Mouse (Mus musculus): ENCODE measurements around the gene Cabp1. TPM values are rescaled to one million over a fixed set of nuclear protein-coding genes. Genes with fewer than 3 reads are reported as not detected.
A peak's percentile ranks its signal among the peaks of the same experiment; 100 is the strongest.

Gene Cabp1
- polyA plus RNA-seq, 1 experiment from 2014 or later, result 0.34 TPM

DNA sequence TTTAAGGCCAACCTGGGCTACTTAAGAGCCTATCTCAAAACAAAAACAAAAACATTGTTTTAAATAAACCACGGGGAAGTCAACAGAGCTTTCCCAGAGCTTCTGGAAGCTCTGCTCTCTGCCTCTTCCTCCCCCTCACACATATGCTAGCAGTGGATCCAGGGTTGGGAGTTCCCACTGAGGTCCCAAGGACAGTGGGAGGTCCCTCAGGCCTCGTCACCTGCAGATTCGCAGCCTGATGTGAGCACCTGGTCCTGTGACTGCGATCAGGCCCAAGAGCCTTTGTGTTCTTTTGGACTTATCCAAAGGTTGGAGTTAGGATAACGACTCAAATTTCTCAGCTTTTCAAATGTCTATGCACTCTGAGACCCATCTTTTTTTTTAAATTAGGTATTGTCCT, 14.4 kb upstream of the Cabp1 start:
- Histone ChIP-seq H3K4me2 (no peak overlapping the region), H3K4me3 (no peak overlapping the region), H3K4me1 (replicated peaks) (peaks cover 24% of the 10 kb centered on the region), H3K27me3 (replicated peaks) (peaks cover 18% of the 10 kb centered on the region), H3K9me3 (replicated peaks) (no peaks in the 10 kb centered on the region), H3K27ac (ENCODE audit: poor library complexity, severe bottlenecking) (no peak overlapping the region), H3K36me3 (no peaks in the 10 kb centered on the region), H3K9ac (no peak overlapping the region)
- whole genome bisulfite sequencing, result 52% methylated on average over 5 of the region's 5 CpGs
- no peak for ATAC-seq (ENCODE audit: insufficient number of reproducible peaks, low FRiP score)

DNA sequence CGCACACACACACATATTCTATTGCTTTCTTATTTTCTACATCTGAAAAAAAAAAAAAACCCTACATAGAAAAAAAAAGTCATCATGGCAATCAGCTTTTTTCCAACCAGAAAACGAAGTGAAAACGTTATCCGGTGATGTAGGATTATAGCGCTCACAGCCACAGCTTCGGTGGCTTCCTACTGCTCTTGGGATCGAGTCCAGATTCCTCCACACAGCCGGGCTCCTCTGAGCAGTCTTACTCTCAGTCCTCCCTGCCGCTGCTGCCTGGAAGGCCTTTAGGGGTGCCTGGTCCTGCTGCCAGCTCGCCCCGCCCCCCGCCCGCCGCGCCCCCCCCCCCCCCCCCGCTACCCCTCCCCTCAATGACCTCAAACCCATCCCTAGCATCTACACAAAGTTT, 13.7 kb upstream of the Cabp1 start:
- H3K4me2 ChIP-seq, result no peak overlapping the region
- peaks cover 24% of the 10 kb centered on the region for H3K4me1 ChIP-seq (replicated peaks)
- ATAC-seq (ENCODE audit: insufficient number of reproducible peaks, low FRiP score), result no peak
- 12% methylated on average over 9 of the region's 16 CpGs for WGBS
- H3K9me3 ChIP-seq (replicated peaks), result no peaks in the 10 kb centered on the region
- no peak overlapping the region for H3K9ac ChIP-seq
- H3K27ac ChIP-seq (ENCODE audit: poor library complexity, severe bottlenecking), result no peak overlapping the region
- H3K4me3 ChIP-seq, result no peak overlapping the region
- H3K36me3 ChIP-seq, result no peaks in the 10 kb centered on the region
- H3K27me3 ChIP-seq (replicated peaks), result peaks cover 21% of the 10 kb centered on the region

DNA sequence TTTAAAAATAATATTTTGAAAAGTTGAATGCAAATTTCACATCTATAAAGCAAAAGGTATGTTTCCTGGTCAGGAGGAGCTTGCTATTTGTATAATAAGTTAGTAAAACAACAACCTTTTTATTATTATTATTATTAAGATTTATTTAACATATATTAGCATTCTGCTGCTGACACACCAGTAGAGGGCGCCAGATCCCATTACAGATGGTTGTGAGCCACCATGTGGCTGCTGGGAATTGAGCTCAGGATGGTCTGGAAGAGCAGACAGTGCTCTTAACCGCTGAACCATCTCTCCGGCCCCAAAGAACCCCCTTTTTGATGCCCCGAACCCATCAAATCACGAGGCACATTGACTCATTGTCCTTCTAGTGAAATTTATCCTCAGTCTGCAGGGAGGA, 13.1 kb upstream of the Cabp1 start:
- H3K27ac ChIP-seq (ENCODE audit: poor library complexity, severe bottlenecking), result no peak overlapping the region
- 54% methylated on average over 5 of the region's 5 CpGs for WGBS

DNA sequence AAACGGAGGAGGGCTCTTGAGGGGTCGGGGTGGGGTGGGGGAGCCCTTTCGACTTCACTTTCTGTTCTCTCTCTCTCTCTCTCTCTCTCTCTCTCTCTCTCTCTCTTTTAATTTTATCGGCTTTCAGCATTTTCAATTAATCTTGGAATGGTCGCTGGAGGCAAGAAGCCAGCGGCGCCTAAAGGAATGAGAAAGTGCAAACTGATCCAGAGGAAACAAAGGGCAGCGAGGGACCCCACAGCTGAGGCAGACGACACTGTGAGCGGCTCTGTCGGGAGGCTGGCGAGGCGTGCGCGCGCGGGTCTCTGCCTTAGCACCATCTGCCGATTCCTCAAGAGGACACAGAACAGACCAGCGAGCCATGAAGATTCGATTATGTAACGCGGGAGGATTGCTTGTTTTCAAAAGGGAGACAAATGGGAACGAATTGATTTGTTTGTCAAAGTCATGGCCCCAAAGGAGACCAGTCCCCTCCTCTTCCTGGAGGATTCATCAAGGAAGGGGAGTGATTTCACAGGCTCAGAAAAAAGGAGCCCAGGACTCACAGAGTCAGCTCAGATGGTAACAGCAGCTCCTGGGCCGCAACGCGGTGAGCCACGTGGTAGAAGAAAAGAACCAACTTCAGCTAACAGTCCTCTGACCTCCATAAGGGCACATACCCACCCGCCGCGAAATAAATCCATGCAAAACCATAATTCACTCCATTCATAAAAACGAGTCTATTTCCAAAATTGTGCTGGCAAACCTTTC, 10.6 kb upstream of the Cabp1 start:
- no peaks in the 10 kb centered on the region for H3K36me3 ChIP-seq
- no peak for ATAC-seq (ENCODE audit: insufficient number of reproducible peaks, low FRiP score)
- H3K9ac ChIP-seq, result peak overlapping the region; percentile 56
- 5% methylated on average over 31 of the region's 31 CpGs for WGBS
- peak overlapping the region; percentile 77 for H3K4me2 ChIP-seq
- H3K27ac ChIP-seq (ENCODE audit: poor library complexity, severe bottlenecking), result no peak overlapping the region
- H3K9me3 ChIP-seq (replicated peaks), result no peaks in the 10 kb centered on the region
- peak overlapping the region; percentile 45 for H3K4me3 ChIP-seq
- peaks cover 26% of the 10 kb centered on the region for H3K27me3 ChIP-seq (replicated peaks)
- H3K4me1 ChIP-seq (replicated peaks), result peaks cover 15% of the 10 kb centered on the region

More for the DNA sequence above, 13.1 kb upstream of the Cabp1 start:
- ATAC-seq (ENCODE audit: insufficient number of reproducible peaks, low FRiP score), result no peak
- H3K36me3 ChIP-seq, result no peaks in the 10 kb centered on the region
- H3K9ac ChIP-seq, result no peak overlapping the region
- no peak overlapping the region for H3K4me3 ChIP-seq
- H3K4me1 ChIP-seq (replicated peaks), result peaks cover 24% of the 10 kb centered on the region
- no peak overlapping the region for H3K4me2 ChIP-seq
- no peaks in the 10 kb centered on the region for H3K9me3 ChIP-seq (replicated peaks)
- H3K27me3 ChIP-seq (replicated peaks), result peaks cover 26% of the 10 kb centered on the region

DNA sequence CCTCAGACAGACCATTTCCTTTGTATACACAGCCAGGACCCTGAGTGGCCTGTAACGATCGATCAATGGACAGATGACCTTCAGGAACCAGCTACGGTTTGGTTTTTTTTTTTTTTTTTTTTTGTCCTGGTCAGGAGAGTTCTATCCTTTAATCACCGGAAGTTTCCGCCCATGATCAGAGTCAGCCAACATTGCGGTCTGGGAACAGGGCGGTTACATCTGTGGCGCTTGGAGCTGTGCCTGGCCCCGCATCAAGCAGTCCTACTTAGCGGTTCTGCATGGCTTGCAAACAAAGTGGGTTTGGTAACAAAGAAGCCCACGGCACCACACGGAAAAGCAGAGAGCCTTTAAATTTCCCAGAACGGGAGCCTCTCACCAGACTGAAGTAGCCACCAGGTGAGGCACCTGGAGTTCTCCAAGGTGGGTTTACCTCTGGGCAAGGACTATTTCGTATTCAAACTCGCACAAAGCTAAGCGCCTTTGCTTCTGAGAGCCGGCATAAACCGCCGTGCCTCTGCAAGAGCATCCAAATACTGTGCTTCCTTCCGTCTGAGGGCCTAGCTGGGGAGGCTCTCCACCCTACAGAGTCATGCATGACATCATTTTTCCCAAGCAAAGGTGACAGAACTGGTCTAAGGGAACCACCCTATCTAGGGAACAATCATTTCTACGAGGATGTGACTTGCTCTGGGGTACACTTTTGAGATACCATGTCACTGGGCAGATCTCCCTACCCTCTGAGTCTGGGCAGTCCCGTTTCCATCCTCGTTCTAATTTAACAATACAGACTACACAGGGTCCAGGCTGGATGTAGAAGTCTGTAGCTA, 9.8 kb upstream of the Cabp1 start:
- Histone ChIP-seq H3K27me3 (replicated peaks) (peaks cover 26% of the 10 kb centered on the region), H3K9me3 (replicated peaks) (no peaks in the 10 kb centered on the region), H3K36me3 (no peaks in the 10 kb centered on the region), H3K9ac (no peak overlapping the region; the same call in 1 of the 2 replicates), H3K27ac (ENCODE audit: poor library complexity, severe bottlenecking) (no peak overlapping the region), H3K4me2 (peak overlapping the region; percentile 77), H3K4me3 (peak overlapping the region; percentile 45), H3K4me1 (replicated peaks) (peaks cover 15% of the 10 kb centered on the region)
- no peak for ATAC-seq (ENCODE audit: insufficient number of reproducible peaks, low FRiP score)
- 17% methylated on average over 23 of the region's 23 CpGs for WGBS

DNA sequence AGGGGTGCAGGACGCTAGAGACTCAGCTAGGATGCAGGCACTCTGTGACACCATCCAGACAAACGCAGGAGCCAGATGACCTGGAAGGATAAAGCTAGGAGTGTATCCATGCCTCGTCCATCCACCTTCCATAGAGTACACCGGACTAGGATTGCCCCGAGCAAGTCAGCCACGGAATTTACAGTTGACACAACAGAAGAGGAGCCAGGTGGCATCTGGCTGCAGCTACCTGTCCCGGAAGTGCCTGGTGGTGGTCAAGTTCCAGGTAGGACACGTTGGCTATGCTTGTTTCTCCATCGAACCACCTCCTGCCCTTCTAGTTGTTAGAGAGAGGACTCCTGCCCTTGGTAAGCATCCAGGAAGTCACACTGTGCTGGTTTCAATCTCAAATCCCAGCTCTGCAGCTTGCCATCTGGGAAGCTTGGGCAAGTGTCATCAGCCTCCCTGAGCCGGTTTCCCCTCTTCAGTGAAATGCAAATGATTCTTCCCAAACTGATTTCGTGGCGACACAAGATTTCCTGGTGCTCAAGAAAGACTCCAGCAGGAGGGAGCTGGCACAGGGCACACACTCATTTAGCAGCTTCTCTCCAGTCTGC, 543 bp upstream of the Cabp1 start:
- H3K27ac ChIP-seq (ENCODE audit: poor library complexity, severe bottlenecking), result no peak overlapping the region
- ATAC-seq (ENCODE audit: insufficient number of reproducible peaks, low FRiP score), result no peak
- peak overlapping the region; percentile 99 for H3K4me2 ChIP-seq
- WGBS, result 5% methylated on average over 12 of the region's 12 CpGs
- no peaks in the 10 kb centered on the region for H3K36me3 ChIP-seq
- peaks cover 74% of the 10 kb centered on the region for H3K27me3 ChIP-seq (replicated peaks)
- H3K9me3 ChIP-seq (replicated peaks), result no peaks in the 10 kb centered on the region
- peak overlapping the region; percentile 57 for H3K4me3 ChIP-seq
- peaks cover 24% of the 10 kb centered on the region for H3K4me1 ChIP-seq (replicated peaks)
- H3K9ac ChIP-seq, result no peak overlapping the region

DNA sequence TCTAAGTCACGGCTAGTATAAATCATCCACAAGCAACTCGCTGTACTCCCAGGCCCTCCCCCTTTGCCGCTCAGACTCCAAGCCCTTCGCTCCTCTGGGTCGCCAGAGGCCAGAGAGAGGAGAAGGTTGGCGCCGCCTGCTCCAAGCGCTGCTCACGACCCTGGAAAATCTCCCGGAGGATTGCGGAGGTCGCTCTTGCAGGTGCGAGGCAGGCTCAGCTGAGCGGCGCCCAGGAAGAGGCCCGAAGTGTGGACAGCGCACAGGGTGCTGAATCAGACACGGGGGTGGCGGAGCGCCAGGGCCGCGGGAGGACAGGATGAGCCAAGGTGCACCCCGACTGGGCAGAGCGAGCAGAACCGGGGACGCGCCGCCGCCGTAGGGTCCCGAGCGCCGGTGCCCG, 955 bp downstream of the Cabp1 start:
- ATAC-seq (ENCODE audit: insufficient number of reproducible peaks, low FRiP score), result no peak
- Histone ChIP-seq H3K9me3 (replicated peaks) (no peaks in the 10 kb centered on the region), H3K27ac (ENCODE audit: poor library complexity, severe bottlenecking) (no peak overlapping the region), H3K4me2 (peak overlapping the region; percentile 99), H3K27me3 (replicated peaks) (peaks cover 81% of the 10 kb centered on the region), H3K4me3 (peak overlapping the region; percentile 57), H3K9ac (peak overlapping the region; percentile 60), H3K4me1 (replicated peaks) (peaks cover 24% of the 10 kb centered on the region), H3K36me3 (no peaks in the 10 kb centered on the region)
- 1% methylated on average over 34 of the region's 34 CpGs for WGBS

DNA sequence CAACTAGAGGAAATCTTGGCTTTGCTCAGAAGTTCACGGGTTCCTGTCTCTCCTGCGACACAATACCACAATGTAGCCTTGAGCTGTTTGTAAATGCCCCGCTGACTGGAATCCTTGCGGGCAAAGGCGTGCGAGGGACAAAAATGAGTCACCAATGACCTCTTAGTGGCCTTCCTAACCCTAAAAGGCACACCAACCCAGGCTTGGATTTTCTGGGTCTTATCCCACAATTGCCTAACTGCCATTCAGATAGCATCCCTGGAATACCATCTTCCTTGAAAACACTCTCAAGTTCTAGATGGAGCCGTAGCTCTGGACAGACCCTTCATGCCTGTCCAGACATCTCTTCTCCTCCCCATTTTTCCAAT, 1.4 kb downstream of the Cabp1 start:
- 16% methylated on average over 7 of the region's 7 CpGs for WGBS
- Histone ChIP-seq H3K27me3 (replicated peaks) (peaks cover 81% of the 10 kb centered on the region), H3K4me3 (peak overlapping the region; percentile 57), H3K4me2 (peak overlapping the region; percentile 99), H3K9me3 (replicated peaks) (no peaks in the 10 kb centered on the region), H3K36me3 (no peaks in the 10 kb centered on the region), H3K9ac (no peak overlapping the region), H3K27ac (ENCODE audit: poor library complexity, severe bottlenecking) (no peak overlapping the region), H3K4me1 (replicated peaks) (peaks cover 25% of the 10 kb centered on the region)
- no peak for ATAC-seq (ENCODE audit: insufficient number of reproducible peaks, low FRiP score)

DNA sequence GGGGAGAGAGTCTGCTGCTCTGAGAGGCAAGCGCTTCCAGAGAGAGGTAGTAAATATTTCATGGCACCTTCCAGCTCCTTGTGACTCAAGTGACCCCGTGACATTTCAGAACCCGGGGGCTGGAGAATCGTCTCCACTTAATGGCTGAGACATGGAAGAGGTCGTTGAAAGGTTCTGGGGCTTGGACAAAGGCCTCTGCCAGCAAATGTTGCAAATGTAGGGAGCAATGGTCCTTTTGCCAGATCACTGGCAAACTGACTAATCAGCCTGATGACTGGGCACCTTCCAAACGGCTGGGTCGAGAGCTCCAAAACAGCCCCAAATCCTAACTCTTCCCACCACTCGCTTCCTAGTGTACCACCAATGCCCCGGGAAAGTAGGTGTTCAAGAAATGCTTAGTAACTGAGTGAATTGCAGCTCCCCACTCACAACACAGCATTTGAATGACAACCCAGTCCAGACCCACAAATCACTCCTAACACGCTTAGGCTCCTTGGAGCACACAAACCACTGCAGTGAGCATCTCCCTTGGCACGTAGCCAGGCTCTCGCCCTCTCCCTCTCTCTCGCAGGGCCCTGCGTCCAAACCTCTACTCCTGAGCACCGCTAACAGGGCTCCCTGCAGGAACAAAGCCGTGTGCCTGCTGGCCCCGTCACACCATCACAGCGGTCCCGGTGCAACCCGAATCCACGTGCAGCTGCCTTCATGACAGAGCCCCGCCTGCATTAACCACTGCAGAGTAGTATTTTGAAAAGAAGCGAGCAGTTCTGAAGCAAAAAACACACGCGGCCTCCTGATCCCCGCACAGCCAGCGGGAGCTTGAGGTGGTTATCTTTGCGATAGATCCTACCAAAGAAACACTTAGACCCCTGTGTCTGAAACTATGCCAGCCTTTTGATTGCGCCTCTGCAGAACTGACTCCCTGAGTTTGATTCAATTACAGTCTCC, 2.0 kb downstream of the Cabp1 start:
- Histone ChIP-seq H3K4me1 (replicated peaks) (peaks cover 30% of the 10 kb centered on the region), H3K4me3 (no peak overlapping the region)

DNA sequence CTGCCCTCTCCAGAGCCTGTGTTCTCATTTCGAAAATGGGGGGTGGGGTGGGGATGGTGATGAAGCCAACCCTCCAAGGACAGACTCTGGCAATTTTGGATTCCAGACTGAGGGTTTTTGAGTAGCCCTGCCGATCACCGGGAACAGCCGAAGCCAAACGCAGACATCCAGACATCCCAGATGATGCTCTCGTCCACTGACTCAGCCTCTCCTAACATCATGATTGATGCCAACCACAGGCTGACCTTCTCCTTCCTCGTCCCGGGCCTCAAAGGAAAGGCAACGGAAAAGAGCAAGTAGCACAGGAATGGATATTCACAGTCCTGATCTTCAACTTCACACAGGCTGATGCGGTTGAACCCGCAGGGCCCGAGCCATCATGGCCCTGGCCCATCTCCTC, 4.1 kb downstream of the Cabp1 start:
- ATAC-seq (ENCODE audit: insufficient number of reproducible peaks, low FRiP score), result no peak
- Histone ChIP-seq H3K27ac (ENCODE audit: poor library complexity, severe bottlenecking) (no peak overlapping the region), H3K4me3 (no peak overlapping the region), H3K36me3 (no peaks in the 10 kb centered on the region), H3K27me3 (replicated peaks) (peaks cover 75% of the 10 kb centered on the region), H3K4me1 (replicated peaks) (peaks cover 46% of the 10 kb centered on the region), H3K9ac (no peak overlapping the region), H3K4me2 (no peak overlapping the region), H3K9me3 (replicated peaks) (no peaks in the 10 kb centered on the region)
- 81% methylated on average over 12 of the region's 12 CpGs for WGBS

More for the DNA sequence above, 2.0 kb downstream of the Cabp1 start:
- Histone ChIP-seq H3K9ac (no peak overlapping the region), H3K27ac (ENCODE audit: poor library complexity, severe bottlenecking) (no peak overlapping the region), H3K27me3 (replicated peaks) (peaks cover 80% of the 10 kb centered on the region), H3K36me3 (no peaks in the 10 kb centered on the region), H3K4me2 (peak overlapping the region; percentile 4; the same call in 1 of the 2 replicates), H3K9me3 (replicated peaks) (no peaks in the 10 kb centered on the region)
- no peak for ATAC-seq (ENCODE audit: insufficient number of reproducible peaks, low FRiP score)
- 11% methylated on average over 29 of the region's 29 CpGs for WGBS

Measured in heart, embryonic 12.5 days (tissue).